Mouse (Mus musculus) thymus, postnatal 36 days (tissue): ENCODE data around the gene Nop16.

Source experiments
- DNase-seq, 2 experiments: peaks; one replicate each; pipeline ENCODE4 v3.0.0; 2022; ENCODE audit warnings: mixed read lengths in 2 of 2

Gene Nop16

DNA sequence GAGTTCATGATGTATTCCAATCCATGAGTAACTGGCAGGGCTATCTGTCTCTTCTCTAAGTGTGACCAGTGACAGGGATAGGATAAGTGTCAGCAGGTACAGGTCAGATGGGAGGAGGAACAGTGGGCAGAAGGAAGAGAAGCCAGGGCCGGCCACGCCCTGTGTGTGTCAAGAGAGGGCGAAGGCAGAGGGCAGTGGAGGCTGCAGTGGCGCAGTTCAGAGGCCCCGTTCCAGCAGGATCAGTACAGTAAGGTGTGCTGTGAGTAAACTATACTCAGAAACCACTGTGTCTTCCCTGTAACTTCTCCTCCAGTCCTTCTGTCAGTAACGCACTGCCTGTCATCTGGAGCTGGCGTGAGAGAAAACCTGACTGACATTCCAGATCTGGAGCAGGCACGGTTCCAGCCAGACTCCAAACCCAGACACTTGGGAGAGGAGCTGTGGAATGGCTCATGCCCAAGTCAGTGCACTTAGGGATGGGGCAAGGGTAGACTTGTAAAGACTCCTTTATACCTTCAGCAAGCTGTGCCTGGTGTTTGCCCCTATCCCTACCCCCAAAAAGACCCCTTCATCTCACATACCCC, 6.3 kb upstream of the Nop16 start:
- no peak for DNase-seq

DNA sequence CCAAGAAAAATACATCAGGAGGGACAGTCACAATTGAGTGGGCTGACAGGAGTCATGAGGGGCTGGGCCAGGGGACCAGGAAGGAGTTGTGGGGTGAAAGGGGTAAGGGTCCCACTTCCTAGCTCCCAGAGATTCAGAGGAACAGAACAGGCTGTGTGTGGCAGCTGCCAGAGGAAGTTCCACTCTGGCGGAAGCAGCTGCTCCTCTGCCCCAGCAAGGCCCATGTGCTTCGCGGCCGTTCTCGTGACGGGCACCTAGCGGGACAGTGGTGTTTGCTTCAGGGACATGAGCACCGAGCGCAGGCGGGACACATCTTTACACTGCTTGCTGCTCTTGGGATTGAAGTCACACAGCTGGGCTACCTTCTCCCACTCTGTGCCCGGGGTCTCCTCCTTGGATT, 3.7 kb upstream of the Nop16 start:
- no peak for DNase-seq

DNA sequence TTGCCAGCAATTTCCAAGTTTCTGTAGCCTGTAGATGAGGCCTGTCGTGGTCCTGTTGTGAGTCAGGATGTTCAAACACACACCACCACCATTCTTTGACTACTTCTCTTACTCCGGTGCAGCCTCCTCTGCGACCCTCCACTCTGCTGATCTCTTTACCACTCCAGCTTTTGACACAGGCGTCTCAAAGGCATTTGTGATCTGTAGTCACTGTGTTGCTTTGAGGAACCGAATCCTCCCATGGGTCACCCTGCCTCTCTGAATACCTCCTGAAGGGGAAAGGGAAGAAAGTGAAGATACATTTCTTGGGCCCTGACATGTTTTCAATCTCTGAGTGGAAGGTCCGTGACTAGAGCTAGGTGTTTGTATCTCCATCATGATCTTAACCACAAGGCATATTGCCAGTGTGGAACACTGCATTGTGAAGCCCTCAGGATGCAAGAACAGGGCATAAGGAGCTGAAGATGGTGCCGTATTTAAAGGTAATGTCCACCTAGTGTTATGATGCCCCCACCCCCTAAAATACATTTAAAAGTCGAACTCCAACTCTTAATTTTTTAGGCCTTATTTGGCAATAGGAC, 2.0 kb upstream of the Nop16 start:
- DNase-seq, result no peak

DNA sequence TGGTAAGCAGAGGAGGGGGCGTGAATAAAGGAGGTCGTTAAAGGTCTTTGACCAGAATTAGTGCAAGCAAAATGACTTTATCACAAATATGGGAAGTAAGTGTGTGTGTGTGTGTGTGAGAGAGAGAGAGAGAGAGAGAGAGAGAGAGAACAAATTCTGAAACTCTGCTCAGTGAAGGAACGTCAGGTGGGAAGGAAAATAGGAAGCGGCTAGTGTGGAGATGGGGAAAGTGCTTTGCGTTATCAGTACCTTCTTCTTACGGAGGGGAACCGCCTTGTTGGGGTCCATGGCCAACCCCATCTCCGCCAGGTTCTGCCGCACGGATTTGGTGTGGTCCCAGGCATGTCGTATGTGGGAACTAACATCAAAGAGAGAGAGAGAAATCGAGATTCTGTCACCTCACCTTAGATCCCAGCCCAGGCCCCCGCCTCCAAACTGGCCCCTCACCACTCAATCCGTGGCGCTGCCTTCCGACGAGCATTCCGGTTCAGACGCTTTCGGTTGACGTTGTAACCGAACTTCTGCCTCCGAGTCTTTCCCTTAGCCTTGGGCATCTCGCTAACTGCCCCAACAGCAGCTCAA, 385 bp downstream of the Nop16 start:
- DNase-seq, result no peak

DNA sequence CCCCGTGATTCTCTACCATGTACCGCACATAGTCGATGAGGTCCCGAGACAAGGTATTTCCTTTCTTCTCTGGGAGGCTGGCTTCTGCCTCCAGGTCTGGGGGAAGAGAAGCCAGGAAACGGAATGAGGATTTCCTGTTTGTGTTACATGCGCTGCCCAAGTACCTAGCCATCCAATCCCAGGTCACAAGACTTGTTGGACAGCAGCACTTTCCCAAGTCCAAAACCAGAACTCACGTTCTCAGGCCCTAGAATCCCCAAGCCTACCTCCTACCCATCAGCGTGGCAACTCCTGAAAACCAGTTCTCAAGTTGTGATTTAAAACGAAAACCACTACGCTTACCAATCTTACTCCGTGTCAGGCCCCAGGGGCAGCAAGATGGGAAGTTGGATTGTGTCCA, 4.1 kb downstream of the Nop16 start:
- DNase-seq, result no peak

DNA sequence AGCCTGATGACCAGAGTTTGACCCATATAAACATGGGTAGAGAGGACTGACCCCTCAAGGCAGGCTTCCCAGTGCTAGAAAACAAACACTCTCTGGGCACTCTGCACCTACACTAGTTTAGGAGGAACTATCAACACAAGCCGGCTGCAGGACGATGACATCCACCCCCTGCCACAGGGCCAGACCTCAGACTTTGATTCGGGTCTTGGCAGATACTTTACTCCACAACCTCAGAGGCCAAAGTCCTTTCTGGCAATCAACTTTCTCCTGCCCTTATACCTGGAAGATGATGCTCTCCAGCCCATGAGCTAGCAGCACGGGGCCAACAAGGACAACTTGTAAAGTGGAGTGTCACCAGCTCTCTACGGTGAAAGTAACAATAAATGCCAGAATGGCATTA, 7.0 kb downstream of the Nop16 start:
- no peak for DNase-seq

DNA sequence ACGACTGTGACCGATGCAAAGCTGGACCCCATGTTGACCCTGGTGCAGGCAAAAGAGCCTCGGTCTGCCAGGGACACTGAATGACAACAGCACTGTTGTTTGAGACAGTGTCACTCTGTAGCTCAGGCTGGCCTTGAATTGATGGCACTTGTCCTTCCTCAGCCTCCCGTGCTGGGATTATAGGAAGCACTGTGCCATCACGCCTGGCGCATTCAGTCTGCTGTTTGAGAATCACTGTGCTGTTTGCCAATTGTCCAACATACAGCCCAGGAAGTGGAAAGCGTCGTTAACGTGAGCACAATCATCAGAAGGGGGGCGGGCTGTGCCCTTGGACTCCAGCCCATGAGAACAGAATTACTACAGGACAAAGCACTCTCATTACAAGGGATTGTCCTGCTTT, 7.8 kb downstream of the Nop16 start:
- no peak for DNase-seq

DNA sequence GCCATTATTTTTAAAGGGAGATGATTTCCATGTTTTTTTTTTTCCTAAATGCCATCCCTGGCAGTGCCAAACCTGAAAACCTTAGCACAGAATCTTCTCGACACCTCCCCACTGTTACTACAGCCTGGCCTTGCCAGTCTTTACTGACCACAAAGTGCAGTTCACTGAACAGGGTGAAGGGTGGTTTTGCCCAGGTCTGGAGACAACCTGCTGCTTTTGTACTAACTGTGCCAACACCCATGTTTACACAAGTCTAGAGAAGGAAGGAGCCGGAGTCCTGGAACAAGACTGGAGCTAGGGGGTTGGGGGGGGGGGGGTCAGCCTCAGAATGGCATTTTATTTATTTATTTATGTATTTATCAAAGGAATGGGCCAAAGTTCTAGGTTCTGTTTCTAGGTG, 8.5 kb downstream of the Nop16 start:
- no peak for DNase-seq

DNA sequence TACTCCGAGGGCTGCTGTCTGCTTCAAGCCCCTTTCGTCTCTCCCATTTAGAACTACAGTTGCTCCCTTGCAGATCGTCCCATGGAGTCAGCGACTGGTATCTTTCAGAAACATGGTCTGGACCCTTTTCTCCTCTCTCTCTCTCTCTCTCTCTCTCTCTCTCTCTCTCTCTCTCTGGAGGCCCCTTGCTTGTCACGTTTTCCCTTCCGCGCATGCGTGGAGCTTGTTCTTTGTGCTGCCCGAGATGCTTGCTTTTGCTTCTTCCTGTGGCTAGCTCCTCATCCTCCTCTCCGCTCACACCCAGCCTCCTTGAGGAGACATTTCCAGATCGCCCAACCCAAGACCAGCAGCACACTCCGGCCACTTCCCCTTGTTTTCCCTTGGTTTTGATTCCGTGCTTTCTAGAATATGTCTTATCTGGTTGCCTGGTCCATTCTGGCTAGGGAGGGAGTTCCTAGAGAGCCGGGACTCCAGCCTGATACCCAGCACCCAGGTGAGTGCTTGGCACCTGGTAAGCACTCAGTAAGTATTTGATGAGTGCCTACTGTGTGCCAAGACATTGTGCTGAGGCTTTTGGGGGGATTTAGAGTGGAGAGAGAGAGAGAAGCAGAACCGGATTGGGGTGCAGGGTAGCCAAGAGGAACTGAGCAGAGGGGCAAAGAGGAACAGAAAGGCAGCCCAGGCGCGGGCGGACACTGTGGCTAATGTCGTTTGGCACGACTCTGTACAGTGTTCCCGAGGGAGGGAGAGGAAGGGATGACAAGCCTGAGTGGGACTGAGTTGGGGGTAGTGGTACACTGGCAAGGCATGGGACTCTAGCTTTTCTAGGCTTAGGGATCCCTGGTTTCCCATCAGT, 12.0 kb downstream of the Nop16 start:
- DNase-seq, result no peak

DNA sequence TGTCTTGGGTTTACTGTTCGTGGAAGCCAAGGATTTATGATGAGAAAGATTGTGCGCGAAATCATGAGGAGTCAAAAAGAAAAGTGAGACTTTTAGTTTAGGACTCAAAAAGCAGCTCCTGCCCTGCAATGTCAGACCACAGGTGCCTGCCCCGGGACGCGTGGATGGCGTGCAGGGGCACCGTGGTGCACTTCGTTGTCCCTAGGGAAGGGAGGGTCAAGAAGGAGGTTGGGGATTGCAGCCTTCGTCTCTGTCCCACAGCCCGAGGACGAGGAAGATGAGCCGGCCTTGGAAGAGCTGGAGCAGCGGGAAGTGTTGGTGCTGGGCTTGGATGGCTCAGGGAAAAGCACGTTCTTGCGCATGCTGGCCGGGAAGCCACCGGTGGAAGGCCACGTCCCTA, 14.4 kb downstream of the Nop16 start:
- no peak for DNase-seq

DNA sequence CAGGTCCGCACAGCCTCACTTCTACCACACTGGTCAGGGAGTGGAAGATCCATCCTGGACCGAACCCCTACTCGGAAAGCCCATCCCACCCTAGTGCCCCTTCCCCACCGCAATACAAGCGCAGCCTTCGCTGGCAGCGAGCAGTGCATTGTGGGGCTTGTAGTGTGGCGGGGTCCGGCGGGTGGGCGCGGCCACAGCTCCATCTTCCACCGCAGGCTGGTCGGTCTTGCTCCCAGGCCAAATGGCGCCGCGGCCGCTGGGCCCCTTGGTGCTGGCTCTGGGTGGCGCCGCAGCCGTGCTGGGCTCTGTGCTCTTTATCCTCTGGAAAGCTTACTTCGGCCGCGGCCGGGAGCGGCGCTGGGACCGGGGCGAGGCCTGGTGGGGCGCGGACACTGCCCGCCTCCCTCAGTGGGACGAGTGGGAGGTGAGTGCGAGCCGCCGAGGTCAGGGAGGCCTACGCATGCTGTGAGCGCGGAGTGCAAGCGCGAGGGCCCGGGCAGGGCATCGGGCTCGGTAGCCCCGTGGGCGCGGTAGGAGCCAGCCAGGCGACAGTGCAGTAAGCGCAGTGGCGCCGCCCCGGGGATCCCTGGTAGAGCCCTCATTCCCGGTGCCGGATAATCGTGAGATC, 14.9 kb downstream of the Nop16 start, which contains the start of gene Arl10:
TSS of gene Arl10 (plus strand) at position 162 of the 628 bp plus-strand sequence.
- peak; percentile 53 to 65 for DNase-seq

DNA sequence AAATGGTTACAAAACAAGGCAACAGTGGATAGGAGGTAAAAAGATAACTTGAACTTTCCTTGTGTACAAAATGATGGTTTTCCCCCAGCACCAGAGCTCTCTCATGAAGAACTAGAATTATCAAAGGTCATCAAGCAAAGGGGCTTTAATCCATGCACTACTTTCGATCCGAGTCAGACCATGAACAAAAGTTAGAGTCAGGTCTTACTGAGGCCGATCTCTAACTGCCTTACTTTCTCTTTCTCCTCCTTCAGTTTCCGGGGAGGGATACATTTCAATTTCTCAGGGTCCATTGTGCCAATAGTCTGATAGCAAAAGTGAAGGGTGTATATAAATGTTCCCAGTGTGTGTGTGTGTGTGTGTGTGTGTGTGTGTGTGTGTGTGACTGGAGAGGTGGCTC, 17.3 kb downstream of the Nop16 start:
- no peak for DNase-seq

DNA sequence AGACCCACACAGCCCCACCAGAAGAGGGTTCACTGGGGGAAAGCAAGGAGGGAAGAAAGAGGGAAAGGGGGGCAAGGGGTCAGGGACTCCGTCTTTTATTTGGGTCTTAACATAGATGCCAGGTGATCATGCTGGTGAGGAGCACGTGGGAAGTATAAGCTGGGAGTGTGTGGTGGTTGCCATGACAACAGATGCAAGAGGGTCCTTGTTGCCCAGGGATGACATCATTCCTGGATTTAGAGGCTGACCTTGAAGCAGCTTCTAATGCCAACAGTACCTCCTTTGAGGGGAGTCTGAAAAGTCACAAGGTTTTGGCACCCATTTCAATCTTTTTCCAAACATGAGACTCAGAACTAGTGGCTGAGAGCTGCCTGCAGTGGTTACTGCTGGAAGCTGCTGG, 18.3 kb downstream of the Nop16 start:
- no peak for DNase-seq

DNA sequence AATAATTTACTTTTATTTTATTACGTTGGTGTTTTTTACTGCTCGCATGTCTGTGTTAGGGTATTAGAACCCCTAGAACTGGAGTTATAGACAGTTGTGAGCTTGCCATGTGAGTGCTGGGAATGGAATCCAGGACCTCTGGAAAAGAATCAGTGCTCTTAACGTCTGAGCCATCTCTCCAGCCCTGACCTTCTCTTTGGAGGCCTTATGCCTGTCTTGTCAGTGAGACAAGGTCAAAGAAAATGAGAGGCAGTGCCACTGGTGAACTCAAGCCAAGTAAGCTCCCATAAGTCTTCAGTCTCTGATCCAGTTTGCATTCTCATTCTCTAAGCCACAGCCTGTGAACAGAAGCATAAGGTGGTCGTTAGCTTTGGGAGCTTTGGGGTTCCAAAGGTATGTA, 19.2 kb downstream of the Nop16 start:
- DNase-seq, result no peak

DNA sequence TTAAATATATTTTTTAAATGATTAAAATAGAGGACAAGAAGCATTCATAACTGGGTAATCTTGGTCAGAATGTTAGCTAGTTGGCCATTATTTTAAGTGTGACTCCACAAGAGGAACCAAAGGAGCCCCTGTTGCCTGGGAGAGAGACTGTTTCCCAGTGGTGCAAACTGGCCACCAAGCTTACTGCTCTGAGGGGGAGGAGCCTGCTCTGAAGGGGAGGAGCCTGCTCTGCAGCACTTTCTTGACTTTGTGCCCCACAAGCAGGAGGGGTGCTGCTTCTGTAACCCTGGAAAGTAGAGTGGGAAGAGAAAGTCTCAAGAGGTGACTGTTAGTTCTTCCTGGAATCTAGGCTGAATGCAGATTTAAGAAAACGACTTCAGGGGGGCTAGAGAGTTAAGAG, 20.6 kb downstream of the Nop16 start:
- no peak for DNase-seq

DNA sequence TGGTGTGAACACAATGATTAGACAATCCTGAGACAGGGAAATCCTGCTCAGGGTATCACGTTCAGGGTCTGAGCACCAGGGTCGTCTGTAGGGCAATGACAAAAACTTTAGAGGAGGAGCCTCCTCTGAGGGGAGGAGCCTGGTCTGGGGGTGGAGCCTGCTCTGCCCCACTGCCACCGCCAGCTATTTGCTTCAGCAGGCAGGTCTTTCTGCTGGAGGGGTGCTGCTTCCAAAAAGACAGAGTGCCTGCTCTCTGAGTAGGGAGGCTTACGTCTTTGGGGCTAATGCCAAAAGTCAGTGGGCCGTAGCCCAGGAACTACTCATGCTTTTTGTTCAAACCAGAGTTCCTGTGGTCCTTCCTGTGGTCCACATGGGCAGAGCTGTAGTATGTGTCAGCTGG, 21.5 kb downstream of the Nop16 start:
- DNase-seq, result no peak

DNA sequence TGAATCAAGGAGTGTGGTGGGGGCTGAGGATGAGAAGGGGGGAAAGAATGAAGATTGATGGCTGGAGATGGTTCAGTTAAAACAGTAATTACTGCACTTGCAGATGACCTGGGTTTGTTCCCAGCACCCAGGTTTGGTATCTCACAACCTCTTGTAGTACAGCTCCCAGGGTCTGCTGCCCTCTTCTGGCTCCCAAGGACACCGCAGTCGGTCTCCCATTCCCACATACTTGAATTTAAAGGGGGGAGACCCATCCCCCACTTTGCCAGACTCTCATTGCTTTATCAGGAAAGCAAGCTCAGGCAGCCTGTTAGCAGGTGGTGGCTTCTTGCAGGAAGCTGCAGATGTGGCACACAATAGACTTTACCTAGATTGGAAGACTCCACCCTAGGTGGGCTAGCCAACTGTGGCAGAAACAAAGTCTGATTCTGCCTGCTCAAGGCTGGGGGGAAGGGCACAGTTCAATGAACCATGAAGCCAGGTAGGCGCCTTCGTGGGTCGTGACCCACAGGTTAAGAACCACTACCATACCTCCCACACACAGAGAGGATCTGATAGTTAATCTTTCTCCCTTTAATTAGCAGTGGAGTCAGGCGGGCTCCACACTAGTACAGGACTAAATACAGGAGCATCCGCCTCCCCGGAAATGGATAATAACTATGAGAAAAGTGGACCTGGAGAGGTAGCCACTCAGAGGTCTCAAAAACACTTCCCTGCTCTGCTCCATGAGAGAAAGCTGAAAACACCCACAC, 24.1 kb downstream of the Nop16 start:
- DNase-seq, result peak; percentile 53 to 62

DNA sequence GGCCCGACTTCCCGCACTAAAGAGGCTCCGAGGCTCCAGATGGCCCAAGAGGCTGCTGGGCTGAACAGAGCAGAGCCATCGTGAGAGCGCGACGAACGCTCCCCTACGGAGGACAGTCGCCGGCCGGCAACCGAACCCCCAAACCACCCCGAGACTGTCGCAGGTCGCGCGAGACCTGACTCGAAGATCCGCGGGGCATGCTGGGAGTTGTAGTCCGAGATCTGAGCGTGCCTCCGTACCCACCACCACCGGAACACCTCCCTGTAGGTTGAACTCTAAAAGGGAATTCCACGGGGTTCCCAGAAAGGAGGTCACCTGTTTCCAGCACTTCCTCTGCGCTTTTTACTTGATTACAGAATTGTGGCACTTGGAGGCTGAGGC, 24.7 kb downstream of the Nop16 start, which contains the start of gene 4833439L19Rik:
TSS of gene 4833439L19Rik (minus strand) at position 235 of the 381 bp plus-strand sequence.
- DNase-seq, result peak; percentile 96

DNA sequence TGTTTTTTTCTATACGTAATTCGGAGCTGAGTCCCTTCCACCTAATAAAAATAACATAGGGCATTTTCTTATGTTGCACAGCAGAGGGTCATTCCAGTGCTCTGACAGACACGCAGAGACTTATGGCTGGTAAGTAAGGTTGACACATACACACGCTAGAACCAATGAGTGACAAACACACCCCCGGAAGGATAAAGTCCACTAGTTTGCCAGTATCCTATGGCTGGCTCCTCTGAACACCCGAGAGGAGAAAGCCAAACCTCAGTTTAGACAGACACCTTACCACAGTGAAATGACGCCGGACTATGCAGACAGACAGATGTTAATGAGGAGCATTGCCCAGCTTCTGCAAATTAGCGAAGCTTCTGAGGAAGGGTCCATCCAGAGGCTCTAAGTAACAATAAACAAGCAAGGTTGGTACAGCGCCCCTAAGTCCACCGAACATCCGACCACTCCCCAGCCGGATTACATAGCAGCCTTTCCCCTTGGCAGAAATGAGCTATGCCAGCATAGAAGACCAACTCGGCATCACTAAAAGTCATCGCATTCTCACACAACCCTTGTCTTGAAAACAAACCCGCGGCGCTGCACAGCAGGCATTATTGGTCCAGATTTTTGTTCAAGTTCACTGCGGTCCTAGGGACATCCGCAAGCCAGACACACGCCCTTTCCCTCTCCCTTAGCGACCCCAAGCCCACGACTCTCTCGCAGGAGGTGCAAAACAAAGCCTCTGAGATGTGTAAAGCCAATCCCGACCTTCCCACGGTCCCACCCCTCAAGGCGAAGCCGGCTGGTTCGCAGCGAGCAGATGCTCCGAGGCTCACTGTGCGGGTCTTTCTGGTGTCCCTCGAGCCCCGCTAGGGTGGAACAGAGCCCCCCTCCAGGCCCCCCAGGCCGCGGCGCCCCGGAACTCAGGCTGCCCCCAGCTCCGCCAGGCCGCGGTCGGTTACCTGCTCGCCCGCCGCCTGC, 25.4 kb downstream of the Nop16 start:
- DNase-seq, result no peak

DNA sequence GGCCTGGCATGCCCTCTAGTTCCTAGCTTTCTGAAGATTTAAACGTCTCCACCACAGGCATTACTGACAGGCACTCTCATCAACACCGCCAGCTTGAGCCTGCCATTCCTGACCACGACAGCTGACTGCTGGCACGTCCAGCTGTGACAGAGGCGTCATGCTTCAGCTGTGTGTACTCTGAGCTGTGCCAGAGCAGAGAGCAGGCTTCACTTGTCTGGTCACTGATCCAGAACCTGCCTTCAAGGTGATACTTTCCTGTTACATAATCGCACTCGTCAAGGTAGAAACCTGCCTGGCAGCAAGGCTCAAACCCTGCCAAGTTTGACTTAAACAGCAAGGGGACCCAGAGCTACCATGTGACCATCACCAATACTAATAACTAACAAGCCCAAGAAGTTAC, 27.3 kb downstream of the Nop16 start:
- no peak for DNase-seq

DNA sequence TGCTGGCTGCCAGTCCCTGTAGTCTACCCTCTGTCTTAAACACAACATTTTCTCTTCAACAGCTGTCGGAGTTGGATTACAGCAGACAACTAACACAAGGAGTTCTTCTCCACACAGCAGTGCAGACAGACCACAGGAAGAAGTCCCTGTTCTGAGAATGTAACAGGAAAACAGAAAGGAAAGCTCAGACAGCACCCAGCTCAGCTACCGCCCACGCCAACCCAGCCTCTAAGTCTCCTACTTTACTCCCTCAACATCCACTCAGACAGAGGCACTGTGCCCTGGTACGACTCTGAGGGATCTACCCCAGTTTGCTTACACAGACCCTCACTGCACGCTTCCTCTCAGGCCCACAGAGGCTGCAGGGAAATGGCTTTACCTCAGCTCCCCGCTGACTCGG, 29.3 kb downstream of the Nop16 start:
- DNase-seq, result no peak
